Mouse (Mus musculus): ENCODE data around the gene Tspan9. TPM values are rescaled to one million over a fixed set of nuclear protein-coding genes. Genes with fewer than 3 reads are reported as not detected.

The Tspan9 gene
- polyA plus RNA-seq, 1 experiment from 2014 or later, result 29.3 TPM

DNA sequence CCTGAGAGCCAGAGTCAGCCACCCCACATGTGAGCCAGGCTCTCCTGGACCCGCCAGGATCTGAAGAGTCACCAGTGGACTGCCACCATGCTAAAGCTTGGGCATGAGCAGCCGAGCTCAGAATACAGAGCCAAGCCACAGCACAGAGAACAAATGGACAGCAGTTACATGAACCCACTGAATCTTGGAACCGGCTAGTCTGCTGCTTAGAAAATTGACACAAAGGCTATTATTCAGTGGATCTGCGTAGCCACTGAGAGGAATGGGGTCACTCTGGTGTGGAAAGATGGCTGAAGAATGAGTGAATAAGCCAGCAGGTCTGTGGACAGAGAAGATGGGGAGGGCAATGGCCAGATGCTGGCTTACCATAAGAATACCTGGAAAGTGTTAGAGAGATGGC lies 12.7 kb downstream of the Tspan9 start:
- Histone ChIP-seq H3K27ac (no peak overlapping the region), H3K9ac (replicated peaks) (no peak overlapping the region), H3K9me3 (no peaks in the 10 kb centered on the region), H3K27me3 (no peaks in the 10 kb centered on the region), H3K4me3 (replicated peaks) (no peak overlapping the region), H3K4me1 (replicated peaks) (peaks cover 37% of the 10 kb centered on the region), H3K4me2 (replicated peaks) (no peak overlapping the region), H3K36me3 (no peaks in the 10 kb centered on the region)
- WGBS, result 67% methylated on average over 4 of the region's 4 CpGs
- ATAC-seq, result no peak

DNA sequence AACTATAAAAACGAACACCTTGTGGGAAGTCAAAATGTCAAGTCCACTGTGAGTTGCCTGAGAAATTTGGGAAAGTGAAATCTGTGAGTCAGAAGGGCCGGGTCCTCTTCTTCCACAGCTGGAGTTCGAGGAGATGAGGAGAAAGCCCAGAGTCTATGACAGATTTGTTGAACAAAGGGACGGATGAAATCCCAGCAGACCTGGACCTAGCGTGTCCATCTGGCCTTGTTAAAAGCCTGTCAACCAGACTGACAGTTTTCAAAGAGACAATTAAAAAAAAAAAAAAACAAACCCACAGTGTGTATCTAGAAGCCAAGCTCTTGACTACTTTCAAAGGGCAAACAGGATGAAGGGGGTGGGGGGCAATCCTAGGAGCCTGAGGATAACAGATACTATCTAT lies 14.0 kb downstream of the Tspan9 start:
- WGBS, result 27% methylated on average over 5 of the region's 5 CpGs
- H3K27me3 ChIP-seq, result no peaks in the 10 kb centered on the region
- no peaks in the 10 kb centered on the region for H3K9me3 ChIP-seq
- no peak overlapping the region for H3K4me2 ChIP-seq (replicated peaks)
- H3K4me3 ChIP-seq (replicated peaks), result no peak overlapping the region
- H3K4me1 ChIP-seq (replicated peaks), result peaks cover 35% of the 10 kb centered on the region
- H3K36me3 ChIP-seq, result no peaks in the 10 kb centered on the region
- no peak for ATAC-seq
- no peak overlapping the region for H3K9ac ChIP-seq (replicated peaks)
- H3K27ac ChIP-seq, result peak overlapping the region; percentile 59; the same call in 1 of the 2 replicates

DNA sequence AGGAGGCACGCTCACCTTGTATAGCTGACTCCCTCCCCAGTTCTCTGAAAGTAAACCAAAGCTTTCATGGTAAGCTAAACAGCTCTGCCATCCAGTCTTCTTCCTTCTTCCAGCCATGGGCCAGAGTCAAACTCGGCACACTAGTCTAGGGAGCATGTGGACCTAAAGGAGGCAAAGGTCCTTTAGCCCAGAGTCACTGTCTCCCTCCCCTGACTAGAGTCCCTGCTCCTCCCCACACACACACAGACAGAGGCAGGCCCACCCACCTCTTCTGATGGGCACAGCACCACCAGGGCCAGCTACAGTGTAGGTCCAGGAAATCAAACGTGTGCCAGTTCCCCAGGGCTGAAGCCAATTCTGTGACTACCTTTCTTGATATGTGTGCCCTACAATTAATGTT lies 16.1 kb downstream of the Tspan9 start:
- Histone ChIP-seq H3K36me3 (no peaks in the 10 kb centered on the region), H3K4me2 (replicated peaks) (no peak overlapping the region), H3K9ac (replicated peaks) (no peak overlapping the region), H3K9me3 (no peaks in the 10 kb centered on the region), H3K4me3 (replicated peaks) (no peak overlapping the region), H3K27me3 (no peaks in the 10 kb centered on the region), H3K27ac (no peak overlapping the region), H3K4me1 (replicated peaks) (peaks cover 35% of the 10 kb centered on the region)
- ATAC-seq, result no peak
- WGBS, result 78% methylated on average over 3 of the region's 3 CpGs

DNA sequence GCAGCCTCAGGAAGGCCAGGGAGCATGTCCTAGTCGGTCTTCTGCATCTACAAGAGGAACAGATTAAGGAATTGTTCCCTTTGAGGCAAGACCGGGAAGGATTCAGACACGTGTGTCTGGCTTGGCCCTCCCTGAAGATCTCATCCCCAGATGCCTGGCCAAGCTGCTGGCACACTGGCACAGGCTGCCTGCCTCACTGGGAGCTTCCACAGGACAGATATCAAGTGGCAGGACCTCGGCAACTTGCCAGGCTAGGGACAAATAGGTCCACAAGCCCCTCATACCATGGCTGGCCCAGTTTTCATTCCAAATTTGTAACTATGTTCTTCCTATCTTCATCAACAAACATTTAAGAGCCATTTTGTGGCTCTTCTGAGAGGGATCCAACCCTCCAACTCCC lies 16.5 kb downstream of the Tspan9 start:
- 58% methylated on average over 4 of the region's 4 CpGs for WGBS

DNA sequence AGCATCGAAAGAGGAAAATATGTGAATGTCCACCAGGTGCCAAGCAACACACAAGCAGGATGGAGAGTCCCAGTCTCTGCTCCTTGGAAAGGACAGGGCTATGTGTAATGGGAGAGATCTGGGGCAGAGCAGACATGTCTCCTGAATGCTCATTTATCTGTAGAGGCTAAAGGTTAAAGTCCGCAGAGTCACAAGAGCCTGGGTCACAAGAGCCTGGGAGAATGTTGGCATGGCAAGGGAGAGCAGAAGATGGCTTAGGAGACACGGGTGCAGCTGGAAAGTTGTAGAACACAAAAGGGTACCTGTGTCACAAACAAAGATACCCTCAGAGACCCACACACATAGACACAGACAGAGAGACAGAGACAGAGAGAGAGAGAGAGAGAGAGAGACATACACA lies 17.9 kb downstream of the Tspan9 start:
- Histone ChIP-seq H3K27me3 (no peaks in the 10 kb centered on the region), H3K27ac (no peak overlapping the region), H3K4me3 (replicated peaks) (no peak overlapping the region), H3K4me2 (replicated peaks) (no peak overlapping the region), H3K9me3 (no peaks in the 10 kb centered on the region), H3K4me1 (replicated peaks) (peaks cover 31% of the 10 kb centered on the region), H3K36me3 (no peaks in the 10 kb centered on the region), H3K9ac (replicated peaks) (no peak overlapping the region)
- ATAC-seq, result no peak
- WGBS, result 81% methylated on average over 3 of the region's 3 CpGs

More for the DNA sequence above, 16.5 kb downstream of the Tspan9 start:
- no peak for ATAC-seq
- Histone ChIP-seq H3K9me3 (no peaks in the 10 kb centered on the region), H3K27me3 (no peaks in the 10 kb centered on the region), H3K4me3 (replicated peaks) (no peak overlapping the region), H3K36me3 (no peaks in the 10 kb centered on the region), H3K9ac (replicated peaks) (no peak overlapping the region), H3K27ac (no peak overlapping the region), H3K4me2 (replicated peaks) (no peak overlapping the region), H3K4me1 (replicated peaks) (peaks cover 34% of the 10 kb centered on the region)

DNA sequence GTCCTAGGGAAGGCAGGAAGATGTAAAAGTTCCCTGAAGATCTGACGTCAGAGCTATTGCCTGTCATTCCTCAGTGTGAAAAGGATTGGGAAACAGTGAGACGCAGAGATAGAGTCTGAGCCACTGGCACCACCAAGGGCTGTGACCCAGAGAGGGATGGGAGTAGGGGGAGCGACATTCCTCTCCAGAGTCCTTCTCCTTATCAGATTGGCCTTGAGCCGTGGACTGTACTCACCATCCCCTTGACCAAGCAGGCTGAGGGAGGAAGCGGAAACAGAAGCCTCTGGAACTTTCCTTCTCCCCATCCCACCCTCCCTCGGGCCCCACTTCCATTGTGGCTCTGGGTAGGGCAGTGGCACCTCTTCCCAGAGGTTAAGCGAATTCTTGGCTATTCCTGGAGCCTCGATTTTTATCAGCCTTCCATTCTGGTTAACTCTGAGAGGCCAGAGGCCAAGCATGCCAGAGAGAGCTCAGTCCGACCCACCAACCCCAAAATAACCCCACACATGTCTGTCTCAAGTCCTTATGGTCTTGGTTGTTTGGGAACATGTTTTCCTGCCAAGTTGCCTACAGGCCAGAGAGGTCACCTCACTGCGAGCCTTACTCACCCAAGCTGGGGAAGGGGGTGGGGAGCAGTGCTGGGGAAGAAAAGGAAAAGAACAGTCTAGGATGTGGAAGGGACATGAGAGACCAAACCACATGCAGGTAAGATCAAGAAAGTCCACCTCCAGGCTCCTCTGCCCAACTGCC lies 19.0 kb downstream of the Tspan9 start:
- Histone ChIP-seq H3K9ac (replicated peaks) (no peak overlapping the region), H3K9me3 (no peaks in the 10 kb centered on the region), H3K36me3 (no peaks in the 10 kb centered on the region), H3K4me3 (replicated peaks) (no peak overlapping the region), H3K4me2 (replicated peaks) (no peak overlapping the region), H3K27ac (no peak overlapping the region), H3K27me3 (no peaks in the 10 kb centered on the region), H3K4me1 (replicated peaks) (peaks cover 24% of the 10 kb centered on the region)
- 81% methylated on average over 10 of the region's 10 CpGs for WGBS
- ATAC-seq, result no peak

DNA sequence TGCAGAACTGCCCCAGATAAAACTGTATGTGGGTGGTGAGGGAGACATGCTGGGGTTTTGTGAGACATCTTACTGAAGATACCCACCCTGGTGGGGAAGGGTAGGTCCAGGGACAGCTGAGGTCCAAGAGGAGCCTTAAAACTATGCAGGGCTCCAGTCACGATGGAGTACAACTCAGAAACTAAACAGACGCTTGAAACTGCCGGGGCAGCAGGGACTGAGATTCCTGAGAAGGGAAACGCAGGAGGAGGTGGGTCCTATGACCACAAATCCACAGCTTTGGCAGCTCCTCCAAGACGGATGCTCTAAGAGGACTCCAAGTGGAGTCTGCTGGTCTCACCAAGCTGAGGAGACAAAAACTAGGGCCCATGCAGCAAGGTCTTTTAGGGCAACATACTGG lies 21.3 kb downstream of the Tspan9 start:
- no peak overlapping the region for H3K27ac ChIP-seq
- no peak overlapping the region for H3K9ac ChIP-seq (replicated peaks)
- WGBS, result 79% methylated on average over 5 of the region's 5 CpGs
- H3K27me3 ChIP-seq, result no peaks in the 10 kb centered on the region
- H3K4me1 ChIP-seq (replicated peaks), result peaks cover 16% of the 10 kb centered on the region
- H3K4me2 ChIP-seq (replicated peaks), result no peak overlapping the region
- no peak overlapping the region for H3K4me3 ChIP-seq (replicated peaks)
- no peaks in the 10 kb centered on the region for H3K9me3 ChIP-seq
- no peak for ATAC-seq
- H3K36me3 ChIP-seq, result no peaks in the 10 kb centered on the region

DNA sequence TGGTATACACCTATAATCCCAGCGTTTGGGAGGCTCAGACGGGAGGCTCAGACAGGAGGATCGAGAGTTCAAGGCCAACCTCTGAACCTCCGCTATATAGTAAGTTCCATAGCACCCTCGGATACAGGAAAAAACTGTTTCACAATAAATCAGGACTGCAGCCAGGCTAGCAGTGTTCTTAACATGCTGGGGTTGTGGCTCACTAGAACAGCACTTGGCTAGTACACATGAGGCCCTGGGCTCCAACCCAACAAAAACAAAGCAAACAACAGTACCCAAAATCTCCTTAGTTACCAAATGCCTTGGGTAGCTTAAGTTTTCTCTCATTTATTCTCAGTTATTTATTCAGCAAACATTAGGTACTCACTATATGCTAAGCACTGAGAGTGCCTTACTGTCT lies 21.7 kb downstream of the Tspan9 start:
- no peaks in the 10 kb centered on the region for H3K9me3 ChIP-seq
- H3K4me2 ChIP-seq (replicated peaks), result no peak overlapping the region
- no peaks in the 10 kb centered on the region for H3K27me3 ChIP-seq
- no peak overlapping the region for H3K4me3 ChIP-seq (replicated peaks)
- H3K27ac ChIP-seq, result no peak overlapping the region
- H3K4me1 ChIP-seq (replicated peaks), result peaks cover 18% of the 10 kb centered on the region
- H3K36me3 ChIP-seq, result no peaks in the 10 kb centered on the region
- ATAC-seq, result no peak
- 94% methylated on average over 5 of the region's 5 CpGs for WGBS
- no peak overlapping the region for H3K9ac ChIP-seq (replicated peaks)

DNA sequence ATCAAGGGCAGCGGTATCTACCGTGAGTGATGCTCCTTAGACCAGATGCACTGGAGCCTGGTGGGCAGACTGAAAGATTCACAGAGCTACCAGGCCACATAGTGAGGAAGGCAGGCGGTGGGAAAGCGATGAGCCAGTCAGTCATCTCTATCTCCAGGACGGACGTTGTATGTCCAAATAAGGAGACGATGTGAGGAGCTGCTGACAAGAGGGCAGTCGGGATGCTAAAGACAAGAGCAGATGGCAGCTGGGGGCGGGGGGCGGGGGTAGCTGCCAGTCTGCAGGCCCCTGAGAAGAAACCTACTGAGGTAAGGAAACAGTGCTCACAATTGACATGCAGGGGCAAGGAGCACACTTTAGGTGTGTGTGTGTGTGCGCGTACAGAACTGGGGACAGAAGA lies 22.6 kb downstream of the Tspan9 start:
- H3K4me3 ChIP-seq (replicated peaks), result no peak overlapping the region
- H3K27me3 ChIP-seq, result no peaks in the 10 kb centered on the region
- WGBS, result 75% methylated on average over 12 of the region's 12 CpGs
- no peak overlapping the region for H3K4me2 ChIP-seq (replicated peaks)
- H3K9me3 ChIP-seq, result no peaks in the 10 kb centered on the region
- no peak overlapping the region for H3K9ac ChIP-seq (replicated peaks)
- no peaks in the 10 kb centered on the region for H3K36me3 ChIP-seq
- no peak for ATAC-seq
- no peak overlapping the region for H3K27ac ChIP-seq
- H3K4me1 ChIP-seq (replicated peaks), result peaks cover 19% of the 10 kb centered on the region

DNA sequence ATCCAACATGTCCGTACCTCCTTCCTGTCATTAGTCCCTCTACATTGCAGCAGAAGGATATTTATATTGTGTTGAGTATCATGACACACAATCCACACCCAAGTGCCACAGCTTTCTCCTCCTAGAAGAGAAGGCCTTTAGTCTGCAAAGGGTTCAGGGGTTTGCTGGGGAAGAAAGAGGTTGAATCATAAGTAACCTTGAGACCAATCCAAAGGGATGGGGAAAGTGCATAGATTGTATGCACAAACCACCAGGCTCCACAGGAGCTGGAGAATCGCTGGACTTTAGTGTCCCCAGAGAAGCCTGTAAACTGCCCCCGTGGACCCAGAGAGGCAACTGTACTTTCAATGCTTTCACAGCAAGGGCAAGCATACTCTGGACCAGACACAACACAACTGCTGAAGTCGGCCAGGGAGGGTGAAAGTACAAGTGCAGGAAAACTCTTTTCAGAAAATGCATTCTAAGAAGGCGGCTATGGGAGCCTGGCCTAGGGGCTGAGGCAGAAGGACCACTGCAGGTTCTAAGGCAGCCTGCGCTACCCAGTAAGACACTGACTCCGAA lies 24.6 kb downstream of the Tspan9 start:
- no peaks in the 10 kb centered on the region for H3K36me3 ChIP-seq
- no peak overlapping the region for H3K4me3 ChIP-seq (replicated peaks)
- H3K9me3 ChIP-seq, result no peaks in the 10 kb centered on the region
- no peaks in the 10 kb centered on the region for H3K27me3 ChIP-seq
- no peak overlapping the region for H3K4me2 ChIP-seq (replicated peaks)
- no peak overlapping the region for H3K9ac ChIP-seq (replicated peaks)
- 93% methylated on average over 7 of the region's 7 CpGs for WGBS
- no peak overlapping the region for H3K27ac ChIP-seq
- no peak for ATAC-seq
- H3K4me1 ChIP-seq (replicated peaks), result peaks cover 27% of the 10 kb centered on the region

DNA sequence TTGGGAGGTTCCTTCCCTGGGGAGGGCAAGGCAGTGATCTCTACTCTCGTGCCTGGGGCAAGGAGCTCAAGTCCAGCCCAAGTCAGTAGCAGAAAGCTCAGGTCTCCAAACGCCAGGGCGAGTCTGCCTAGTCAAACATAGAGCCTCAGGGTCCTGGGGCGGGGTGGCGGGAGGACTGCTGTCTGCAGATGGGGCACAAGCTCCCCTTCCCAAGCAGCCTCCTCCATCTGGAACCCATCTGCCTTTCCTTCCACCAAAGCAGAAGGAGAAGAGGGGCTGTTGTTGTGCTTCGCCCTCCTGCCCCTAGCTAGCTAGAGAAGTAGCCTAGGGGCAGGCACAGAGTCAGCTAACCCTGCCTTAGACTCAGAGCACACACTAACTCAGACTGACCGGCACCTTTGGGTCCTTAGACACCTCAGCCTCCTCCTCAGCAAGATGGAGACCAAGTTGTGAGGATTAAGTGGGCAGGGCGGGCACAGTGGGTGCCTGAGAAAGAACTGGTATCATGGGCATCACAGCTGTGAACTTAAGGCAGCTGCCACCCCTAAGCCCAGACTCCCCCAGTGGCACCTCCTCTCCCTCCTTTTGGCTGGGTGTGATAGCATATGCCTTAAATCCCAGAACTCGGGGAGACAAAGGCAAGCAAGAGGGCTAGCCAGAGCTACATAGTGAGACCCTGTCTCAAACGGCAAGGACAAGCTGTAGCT lies 26.4 kb downstream of the Tspan9 start:
- Histone ChIP-seq H3K9ac (replicated peaks) (no peak overlapping the region), H3K27me3 (no peaks in the 10 kb centered on the region), H3K4me2 (replicated peaks) (no peak overlapping the region), H3K9me3 (no peaks in the 10 kb centered on the region), H3K36me3 (no peaks in the 10 kb centered on the region), H3K4me1 (replicated peaks) (peaks cover 43% of the 10 kb centered on the region), H3K4me3 (replicated peaks) (no peak overlapping the region), H3K27ac (peak overlapping the region; percentile 35; the same call in 1 of the 2 replicates)
- ATAC-seq, result no peak
- WGBS, result 74% methylated on average over 10 of the region's 10 CpGs

DNA sequence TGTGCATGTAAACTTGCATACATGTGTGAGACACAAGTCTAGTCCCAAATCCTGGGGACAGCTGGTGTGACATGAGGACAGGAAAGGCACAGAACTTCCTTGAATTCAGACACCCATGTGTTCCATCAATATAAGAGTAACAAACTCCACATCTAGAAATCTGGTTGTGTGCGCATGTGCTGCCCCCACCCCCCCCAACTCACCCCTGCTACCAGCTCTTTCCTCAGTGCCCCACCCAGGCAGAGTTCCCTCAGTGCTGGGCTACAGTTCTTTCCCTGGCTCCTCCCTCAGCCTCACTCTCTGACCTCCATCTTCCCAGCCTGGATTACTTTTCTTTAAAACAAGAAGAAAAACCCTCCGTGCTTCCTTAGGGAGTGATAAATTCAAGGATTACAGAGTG lies 27.1 kb downstream of the Tspan9 start:
- no peaks in the 10 kb centered on the region for H3K9me3 ChIP-seq
- H3K36me3 ChIP-seq, result no peaks in the 10 kb centered on the region
- H3K4me2 ChIP-seq (replicated peaks), result no peak overlapping the region
- H3K27me3 ChIP-seq, result no peaks in the 10 kb centered on the region
- no peak overlapping the region for H3K9ac ChIP-seq (replicated peaks)
- no peak overlapping the region for H3K27ac ChIP-seq
- no peak for ATAC-seq
- peaks cover 49% of the 10 kb centered on the region for H3K4me1 ChIP-seq (replicated peaks)
- WGBS, result 57% methylated on average over 2 of the region's 2 CpGs
- no peak overlapping the region for H3K4me3 ChIP-seq (replicated peaks)
